Mouse (Mus musculus): ENCODE measurements around the gene Nectin3.

- TF ChIP-seq CTCF (IDR thresholded peaks at IDR 0.05; ENCODE audit: insufficient read depth, low read depth, low read length) (no peak), POLR2A (IDR thresholded peaks at IDR 0.05; ENCODE audit: insufficient read depth, low read depth, low read length) (no peak)
Observed at GRCm38 (mm10) chr16:46449013-46449412, 49.3 kb downstream of the Nectin3 start.

Data from olfactory bulb, adult 2 months (tissue).